Mouse (Mus musculus): Measurements from ENCODE around the gene Mdn1.

Gene Mdn1

DNA sequence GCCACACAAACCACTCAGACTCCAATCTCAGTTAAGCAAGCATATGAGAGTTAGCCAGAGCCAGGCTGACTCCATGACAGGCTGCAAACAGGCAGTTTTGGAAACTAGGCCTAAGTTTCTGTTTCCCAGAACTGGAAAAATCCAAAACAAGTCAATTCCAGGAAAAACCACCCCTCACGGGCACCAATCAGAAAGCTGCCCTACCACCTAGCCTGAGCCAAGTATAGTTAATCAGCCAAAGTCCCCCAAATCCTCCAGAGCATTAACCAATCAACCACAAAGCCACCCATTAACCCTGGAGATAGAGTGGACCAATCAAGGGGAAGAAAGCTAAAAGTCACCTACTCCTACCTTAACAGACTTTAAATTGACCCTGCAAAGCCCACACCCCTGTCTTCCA, 130.2 kb downstream of the Mdn1 start:
- DNase-seq (ENCODE audit: low spot score in 2 of 2): no peak

DNA sequence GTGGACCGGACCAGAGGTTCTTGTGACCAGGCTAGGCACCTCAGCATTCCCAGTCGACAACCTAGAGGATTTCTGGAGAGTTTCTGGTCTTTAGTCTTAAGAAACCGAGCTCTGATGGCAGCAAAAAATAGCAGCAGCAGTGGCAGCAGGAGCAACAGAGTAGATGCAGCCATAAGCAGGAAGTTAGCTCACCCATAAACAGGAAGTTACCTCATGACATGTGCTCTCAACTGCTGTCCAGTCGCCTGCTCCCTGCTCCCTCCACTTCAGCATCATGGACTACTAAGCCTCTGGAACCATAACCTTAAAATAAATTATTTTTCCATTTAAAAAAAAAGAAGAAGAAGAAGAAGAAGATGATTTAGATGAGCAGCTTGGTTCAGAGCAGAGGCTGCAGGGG, 132.1 kb downstream of the Mdn1 start:
- no peak for DNase-seq (ENCODE audit: low spot score in 2 of 2)

DNA sequence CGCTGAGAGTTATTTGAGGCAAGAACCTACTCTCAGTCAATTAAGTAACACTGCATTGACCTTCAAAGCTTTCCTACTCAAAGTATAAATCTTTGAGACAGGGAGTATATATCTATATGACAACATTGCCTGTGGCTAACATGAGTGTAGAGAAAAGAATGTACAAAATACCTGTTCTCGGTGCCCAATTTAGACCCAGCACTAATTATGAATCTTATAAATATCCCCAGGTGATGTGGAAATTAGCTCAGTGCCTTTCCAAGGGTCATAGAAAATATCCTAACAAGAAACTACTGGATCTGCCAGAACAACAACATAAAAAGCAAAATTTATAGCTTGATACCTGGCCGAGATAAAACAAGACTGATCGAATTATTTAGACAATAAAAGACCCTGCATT, 142.1 kb downstream of the Mdn1 start:
- DNase-seq (ENCODE audit: low spot score in 2 of 2): no peak

DNA sequence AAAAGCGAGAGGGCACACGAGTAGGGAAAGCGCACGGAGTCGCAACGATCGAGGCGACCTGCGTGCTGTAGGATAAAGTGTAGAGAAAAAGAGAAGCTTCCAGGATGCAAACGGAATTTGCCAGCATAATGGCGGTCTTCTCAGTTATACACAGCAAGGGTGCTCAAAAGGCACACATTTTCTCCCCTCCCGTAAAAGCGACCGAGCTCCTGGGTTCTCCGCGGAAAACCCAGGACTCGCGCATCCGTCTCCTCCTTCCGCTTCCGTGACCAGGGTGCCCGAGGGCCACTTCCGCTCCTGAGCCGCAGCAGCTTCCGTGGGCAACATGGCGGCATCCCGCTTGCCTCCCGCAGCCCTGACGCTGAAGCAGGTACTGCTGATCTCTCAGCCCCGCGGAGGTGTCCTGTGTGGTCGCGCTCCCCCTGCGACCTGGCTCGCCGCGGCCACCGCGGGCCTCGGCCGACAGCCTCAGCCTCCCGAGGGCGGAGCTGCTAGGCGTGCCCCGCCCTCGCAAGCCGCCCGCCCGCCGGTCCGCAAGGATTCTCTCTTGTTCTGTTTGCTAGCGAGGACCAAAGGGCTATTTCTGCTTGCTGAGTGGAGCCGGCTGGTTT, 143.2 kb downstream of the Mdn1 start, which contains the start of gene Lyrm2:
Gene Lyrm2, plus strand, starts transcription at position 288 of the 611 bp plus-strand sequence.
- DNase-seq (ENCODE audit: low spot score in 2 of 2): peak; percentile 60 to 65

DNA sequence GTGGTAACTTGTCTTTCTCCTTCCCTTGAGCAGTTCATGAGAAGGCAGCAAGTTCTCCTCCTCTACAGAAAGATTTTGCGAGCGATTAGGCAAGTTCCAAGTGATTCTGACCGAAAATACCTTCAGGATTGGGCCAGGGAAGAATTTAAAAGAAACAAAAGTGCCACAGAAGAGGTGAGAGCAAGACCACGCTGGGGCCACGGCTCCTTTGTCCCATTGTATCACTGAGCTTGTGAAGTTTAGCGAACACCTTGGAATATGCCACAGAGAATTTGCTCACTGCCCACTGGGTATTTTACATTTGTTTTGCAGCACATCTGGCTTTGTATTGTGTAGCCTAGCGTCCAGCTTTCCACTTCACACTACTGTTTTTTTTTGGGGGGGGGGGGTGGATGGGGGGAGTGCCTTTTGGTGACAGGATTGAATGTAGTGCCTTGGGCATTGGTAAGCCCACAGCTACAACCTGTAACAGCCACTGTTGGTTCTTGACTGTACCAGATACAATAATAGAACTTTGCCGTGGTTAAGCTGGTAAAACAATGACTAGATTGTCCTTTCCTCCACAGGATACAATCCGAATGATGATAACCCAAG, 143.8 kb downstream of the Mdn1 start:
- no peak for DNase-seq (ENCODE audit: low spot score in 2 of 2)

- no peak for DNase-seq (ENCODE audit: low spot score in 2 of 2)
Measured at GRCm38 (mm10) chr4:32817478-32817877, 160.6 kb downstream of the Mdn1 start.

DNA sequence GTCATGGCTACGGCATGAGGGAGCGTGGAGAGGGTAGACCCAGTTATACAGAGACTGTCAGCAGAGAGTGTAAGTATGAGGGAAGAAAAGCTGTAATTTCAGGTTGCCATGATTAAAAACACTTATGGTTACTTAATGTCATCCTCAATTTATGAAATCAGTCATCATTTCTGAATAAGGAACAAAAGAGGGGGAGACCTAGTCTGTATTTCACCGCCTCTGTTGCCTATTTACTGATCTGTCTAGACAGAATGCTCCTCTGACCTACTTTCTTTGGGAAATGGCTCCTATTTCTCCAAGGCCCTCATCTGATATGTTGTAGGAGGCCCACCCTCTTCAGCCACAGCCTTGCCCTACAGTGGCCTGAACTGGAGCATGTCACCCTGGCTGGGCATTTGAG, 163.8 kb downstream of the Mdn1 start:
- no peak for DNase-seq (ENCODE audit: low spot score in 2 of 2)

GRCm38 (mm10) chr4:32824254-32824653, 167.3 kb downstream of the Mdn1 start:
- no peak for DNase-seq (ENCODE audit: low spot score in 2 of 2)
